Mouse (Mus musculus): ENCODE data around the gene Islr.

- TF ChIP-seq POLR2A (IDR thresholded peaks at IDR 0.05; ENCODE audit: control insufficient read depth, low read depth, low read length) = no peak
- no peak for TF ChIP-seq CTCF (IDR thresholded peaks at IDR 0.05; ENCODE audit: control insufficient read depth, insufficient read depth, insufficient replicate concordance, low read depth, low read length)
Observed at GRCm38 (mm10) chr9:58135921-58136321, 68.2 kb downstream of the Islr start.
